Mouse (Mus musculus) ovary, postnatal 14 days (tissue): Measurements from ENCODE around the gene Mrvi1.
A peak's percentile ranks its signal among the peaks of the same experiment; 100 is the strongest.

Experiments used
- DNase-seq: peaks from one replicate; pipeline ENCODE4 v3.0.0; 2022; ENCODE audit warnings: low spot score

The Mrvi1 gene

GRCm38 (mm10) chr7:110981036-110981435 is 1.2 kb downstream of the Mrvi1 start:
- DNase-seq = no peak

GRCm38 (mm10) chr7:110977699-110978392 is 4.4 kb downstream of the Mrvi1 start:
- DNase-seq = no peak

GRCm38 (mm10) chr7:110973450-110973849 is 8.8 kb downstream of the Mrvi1 start:
- DNase-seq = no peak

GRCm38 (mm10) chr7:110972796-110973195 is 9.5 kb downstream of the Mrvi1 start:
- no peak for DNase-seq

GRCm38 (mm10) chr7:110967373-110967772 is 14.9 kb downstream of the Mrvi1 start:
- DNase-seq = no peak

- DNase-seq = no peak
Measured at GRCm38 (mm10) chr7:110966853-110967252, 15.4 kb downstream of the Mrvi1 start.

- no peak for DNase-seq
Measured at GRCm38 (mm10) chr7:110965387-110965786, 16.9 kb downstream of the Mrvi1 start.

- DNase-seq = no peak
Measured at GRCm38 (mm10) chr7:110963655-110963997, 18.6 kb downstream of the Mrvi1 start.

- DNase-seq = no peak
Measured at GRCm38 (mm10) chr7:110962943-110963654, 19.2 kb downstream of the Mrvi1 start.

- no peak for DNase-seq
Measured at GRCm38 (mm10) chr7:110962497-110962896, 19.8 kb downstream of the Mrvi1 start.

- DNase-seq = no peak
Measured at GRCm38 (mm10) chr7:110956422-110957170, 25.7 kb downstream of the Mrvi1 start.

GRCm38 (mm10) chr7:110955576-110955975 is 26.7 kb downstream of the Mrvi1 start:
- DNase-seq = no peak

- DNase-seq = no peak
Measured at GRCm38 (mm10) chr7:110954072-110954858, 28.0 kb downstream of the Mrvi1 start.

- DNase-seq = peak; percentile 28
Measured at GRCm38 (mm10) chr7:110953210-110953609, 29.1 kb downstream of the Mrvi1 start.

- DNase-seq = no peak
Measured at GRCm38 (mm10) chr7:110950621-110950925, 31.7 kb downstream of the Mrvi1 start.

- DNase-seq = no peak
Measured at GRCm38 (mm10) chr7:110949785-110950620, 32.3 kb downstream of the Mrvi1 start.

- no peak for DNase-seq
Measured at GRCm38 (mm10) chr7:110948579-110948978, 33.7 kb downstream of the Mrvi1 start.

- DNase-seq = no peak
Measured at GRCm38 (mm10) chr7:110947616-110948015, 34.6 kb downstream of the Mrvi1 start.

- DNase-seq = no peak
Measured at GRCm38 (mm10) chr7:110946731-110947130, 35.5 kb downstream of the Mrvi1 start.

- DNase-seq = no peak
Measured at GRCm38 (mm10) chr7:110944321-110944720, 37.9 kb downstream of the Mrvi1 start.
